Mouse (Mus musculus): ENCODE results near the gene Plcxd2. TPM values are rescaled to one million over a fixed set of nuclear protein-coding genes. Genes with fewer than 3 reads are reported as not detected.

The Plcxd2 gene
- total RNA-seq (2014; rRNA removed) (40.7 and 43.6 TPM in 2 replicates), polyA plus RNA-seq (2012; rRNA removed) (20.2 and 20.8 TPM in 2 replicates)

GRCm38 (mm10) chr16:46010153-46010905 is at the start of gene Plcxd2:
TSS of gene Plcxd2 (minus strand) at chr16:46010218.
- H3K27me3 ChIP-seq (ENCODE audit: control insufficient read depth, insufficient read depth, low read length), result no peaks in the 10 kb centered on the region
- peaks cover 9% of the 10 kb centered on the region for H3K36me3 ChIP-seq (ENCODE audit: control insufficient read depth, insufficient read depth, low read length)
- peaks cover 26% of the 10 kb centered on the region; the same call in 1 of the 2 replicates for H3K79me2 ChIP-seq (ENCODE audit: control insufficient read depth, insufficient read depth, low read length)
- H3K4me3 ChIP-seq (ENCODE audit: insufficient read depth, low read depth, low read length), result peak within 1 kb of the TSS; percentile 71
- under 1% methylated on average over 39 of the region's 39 CpGs for WGBS
- TF ChIP-seq CTCF (IDR thresholded peaks at IDR 0.05; ENCODE audit: low read depth, low read length), result no peak
- peak; percentile 89 for TF ChIP-seq POLR2A (IDR thresholded peaks at IDR 0.05; ENCODE audit: extremely low read depth, insufficient read depth, low read length)
- peak within 1 kb of the TSS; percentile 93 for H3K9ac ChIP-seq (ENCODE audit: low read depth, low read length)
- DNase-seq (ENCODE audit: extremely low read depth, low read depth, low spot score), result peak; percentile 93
- peak within 1 kb of the TSS; percentile 87 for H3K27ac ChIP-seq (replicated peaks; ENCODE audit: insufficient read depth, low read depth, low read length)
- peaks cover 8% of the 10 kb centered on the region for H3K4me1 ChIP-seq (ENCODE audit: control insufficient read depth, insufficient read depth, low read length)

GRCm38 (mm10) chr16:46046906-46047305 is 36.9 kb upstream of the Plcxd2 start:
- 62% methylated on average over 2 of the region's 2 CpGs for WGBS
- Histone ChIP-seq H3K4me3 (ENCODE audit: insufficient read depth, low read depth, low read length) (no peak overlapping the region), H3K79me2 (ENCODE audit: control insufficient read depth, insufficient read depth, low read length) (no peaks in the 10 kb centered on the region), H3K27ac (replicated peaks; ENCODE audit: insufficient read depth, low read depth, low read length) (no peak overlapping the region), H3K4me1 (ENCODE audit: control insufficient read depth, insufficient read depth, low read length) (no peaks in the 10 kb centered on the region), H3K36me3 (ENCODE audit: control insufficient read depth, insufficient read depth, low read length) (no peaks in the 10 kb centered on the region), H3K27me3 (ENCODE audit: control insufficient read depth, insufficient read depth, low read length) (no peaks in the 10 kb centered on the region), H3K9ac (ENCODE audit: low read depth, low read length) (no peak overlapping the region)
- no peak for TF ChIP-seq POLR2A (IDR thresholded peaks at IDR 0.05; ENCODE audit: extremely low read depth, insufficient read depth, low read length)
- no peak for TF ChIP-seq CTCF (IDR thresholded peaks at IDR 0.05; ENCODE audit: low read depth, low read length)
- no peak for DNase-seq (ENCODE audit: extremely low read depth, low read depth, low spot score)

GRCm38 (mm10) chr16:46036261-46036660 is 26.2 kb upstream of the Plcxd2 start:
- H3K4me1 ChIP-seq (ENCODE audit: control insufficient read depth, insufficient read depth, low read length), result no peaks in the 10 kb centered on the region
- no peak overlapping the region for H3K27ac ChIP-seq (replicated peaks; ENCODE audit: insufficient read depth, low read depth, low read length)
- H3K36me3 ChIP-seq (ENCODE audit: control insufficient read depth, insufficient read depth, low read length), result no peaks in the 10 kb centered on the region
- H3K27me3 ChIP-seq (ENCODE audit: control insufficient read depth, insufficient read depth, low read length), result no peaks in the 10 kb centered on the region
- DNase-seq (ENCODE audit: extremely low read depth, low read depth, low spot score), result no peak
- H3K9ac ChIP-seq (ENCODE audit: low read depth, low read length), result no peak overlapping the region
- no peaks in the 10 kb centered on the region for H3K79me2 ChIP-seq (ENCODE audit: control insufficient read depth, insufficient read depth, low read length)
- WGBS, result 69% methylated on average over 2 of the region's 2 CpGs
- H3K4me3 ChIP-seq (ENCODE audit: insufficient read depth, low read depth, low read length), result no peak overlapping the region
- TF ChIP-seq CTCF (IDR thresholded peaks at IDR 0.05; ENCODE audit: low read depth, low read length) (no peak), POLR2A (IDR thresholded peaks at IDR 0.05; ENCODE audit: extremely low read depth, insufficient read depth, low read length) (no peak)

GRCm38 (mm10) chr16:46033896-46034295 is 23.9 kb upstream of the Plcxd2 start:
- no peaks in the 10 kb centered on the region for H3K4me1 ChIP-seq (ENCODE audit: control insufficient read depth, insufficient read depth, low read length)
- TF ChIP-seq CTCF (IDR thresholded peaks at IDR 0.05; ENCODE audit: low read depth, low read length), result no peak
- TF ChIP-seq POLR2A (IDR thresholded peaks at IDR 0.05; ENCODE audit: extremely low read depth, insufficient read depth, low read length), result no peak
- H3K4me3 ChIP-seq (ENCODE audit: insufficient read depth, low read depth, low read length), result no peak overlapping the region
- no peaks in the 10 kb centered on the region for H3K27me3 ChIP-seq (ENCODE audit: control insufficient read depth, insufficient read depth, low read length)
- H3K36me3 ChIP-seq (ENCODE audit: control insufficient read depth, insufficient read depth, low read length), result no peaks in the 10 kb centered on the region
- no peak for DNase-seq (ENCODE audit: extremely low read depth, low read depth, low spot score)
- no peak overlapping the region for H3K27ac ChIP-seq (replicated peaks; ENCODE audit: insufficient read depth, low read depth, low read length)
- no peak overlapping the region for H3K9ac ChIP-seq (ENCODE audit: low read depth, low read length)
- H3K79me2 ChIP-seq (ENCODE audit: control insufficient read depth, insufficient read depth, low read length), result no peaks in the 10 kb centered on the region
- 71% methylated on average over 9 of the region's 9 CpGs for WGBS

- Histone ChIP-seq H3K9ac (ENCODE audit: low read depth, low read length) (no peak overlapping the region), H3K27me3 (ENCODE audit: control insufficient read depth, insufficient read depth, low read length) (no peaks in the 10 kb centered on the region), H3K27ac (replicated peaks; ENCODE audit: insufficient read depth, low read depth, low read length) (no peak overlapping the region), H3K36me3 (ENCODE audit: control insufficient read depth, insufficient read depth, low read length) (no peaks in the 10 kb centered on the region), H3K4me3 (ENCODE audit: insufficient read depth, low read depth, low read length) (no peak overlapping the region), H3K79me2 (ENCODE audit: control insufficient read depth, insufficient read depth, low read length) (no peaks in the 10 kb centered on the region), H3K4me1 (ENCODE audit: control insufficient read depth, insufficient read depth, low read length) (peaks cover 2% of the 10 kb centered on the region; the same call in 1 of the 2 replicates)
- no peak for TF ChIP-seq POLR2A (IDR thresholded peaks at IDR 0.05; ENCODE audit: extremely low read depth, insufficient read depth, low read length)
- TF ChIP-seq CTCF (IDR thresholded peaks at IDR 0.05; ENCODE audit: low read depth, low read length), result no peak
- WGBS, result 31% methylated on average over 5 of the region's 5 CpGs
- DNase-seq (ENCODE audit: extremely low read depth, low read depth, low spot score), result no peak
Observed at GRCm38 (mm10) chr16:46022958-46023491, 13.0 kb upstream of the Plcxd2 start.

Data from liver, adult 2 months (tissue).